Mouse (Mus musculus): ENCODE data around the gene Fam241a.
A peak's percentile ranks its signal among the peaks of the same experiment; 100 is the strongest.

Gene Fam241a

DNA sequence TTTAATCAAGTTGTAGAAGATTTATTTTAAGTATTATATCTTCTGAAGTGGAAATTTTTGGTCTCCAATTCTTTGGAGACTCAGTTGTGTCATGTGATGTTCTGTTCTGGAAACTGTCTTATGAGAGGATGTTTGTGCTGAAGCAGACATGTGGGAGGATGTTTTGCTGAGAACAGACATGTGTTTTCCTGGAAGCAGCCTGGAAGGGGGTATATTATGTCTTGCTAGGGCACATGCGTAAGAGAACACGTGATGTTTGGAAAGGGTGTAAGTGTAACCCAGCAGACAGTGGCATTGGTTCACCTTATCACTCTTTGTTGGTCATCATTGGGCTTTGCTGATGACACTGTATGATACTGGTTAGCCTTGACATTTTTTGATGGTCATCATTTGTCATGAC, 20.6 kb downstream of the Fam241a start:
- no peak for DNase-seq (ENCODE audit: low spot score in 2 of 2)

DNA sequence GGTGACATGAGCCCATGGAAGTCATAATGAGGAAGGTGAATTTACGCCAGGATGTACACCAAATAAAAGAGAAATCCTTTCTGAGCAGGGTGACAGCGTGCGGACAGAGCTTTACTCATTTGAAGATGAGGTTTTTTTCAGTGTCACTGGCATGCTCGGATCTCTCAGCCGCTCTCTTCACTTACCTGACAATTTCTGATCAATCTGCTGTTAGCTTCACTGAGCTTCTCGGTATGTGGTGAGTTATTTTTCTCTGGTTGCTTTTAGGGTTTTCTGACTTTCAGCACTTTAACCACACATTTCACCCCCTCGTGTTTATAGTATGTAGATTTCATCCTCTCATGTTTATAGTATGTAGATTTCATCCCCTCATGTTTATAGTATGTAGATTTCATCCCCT, 21.1 kb downstream of the Fam241a start:
- no peak for DNase-seq (ENCODE audit: low spot score in 2 of 2)

DNA sequence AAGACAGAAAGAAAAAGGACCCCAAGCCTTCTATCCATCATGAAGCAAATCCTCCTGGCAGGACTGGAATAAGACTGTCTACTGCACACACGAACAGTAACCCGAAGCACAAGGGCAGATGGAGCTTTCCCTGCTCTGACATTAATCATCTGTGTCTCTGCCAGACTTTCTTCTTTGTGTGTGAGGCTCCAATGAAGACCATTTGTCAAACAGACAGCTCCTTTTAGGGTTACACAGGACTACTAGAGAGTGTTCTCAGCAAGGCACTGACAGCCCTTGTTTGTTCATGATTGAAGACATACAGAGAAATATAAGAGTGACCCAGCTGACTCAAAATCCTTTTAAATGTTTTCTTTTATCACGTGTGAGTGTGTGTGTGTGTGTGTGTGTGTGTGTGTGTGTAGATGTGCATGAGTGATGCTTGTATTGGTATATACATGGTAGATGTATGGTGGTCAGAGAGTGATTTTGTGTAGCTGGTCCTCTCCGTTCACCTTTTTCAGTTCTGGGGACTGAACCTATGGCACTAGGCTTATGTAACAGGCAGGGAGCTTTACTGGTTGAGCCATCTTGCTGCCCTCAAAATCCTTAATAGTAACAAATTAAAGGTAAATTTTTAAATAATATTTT, 21.8 kb downstream of the Fam241a start:
- no peak for DNase-seq (ENCODE audit: low spot score in 2 of 2)

DNA sequence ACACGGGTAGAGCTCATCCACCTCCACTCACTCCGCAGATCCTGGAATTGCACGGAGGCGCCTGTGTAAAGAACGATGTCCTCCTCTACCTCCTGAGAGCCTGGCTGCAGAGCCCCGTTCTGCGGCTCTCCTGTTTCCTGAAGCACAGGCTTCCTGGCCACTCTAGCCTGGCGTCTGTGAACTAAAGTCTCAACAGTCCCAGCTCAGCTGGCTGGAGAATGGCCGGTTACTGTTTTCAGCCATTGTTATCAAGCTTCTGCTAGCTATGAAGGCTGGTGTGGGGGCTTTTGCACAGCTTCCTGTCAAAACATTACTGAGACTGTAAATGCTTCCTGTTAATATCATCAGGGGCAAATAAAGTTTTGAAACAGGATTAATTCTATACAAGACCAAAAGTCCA, 24.5 kb downstream of the Fam241a start:
- DNase-seq (ENCODE audit: low spot score in 2 of 2) = no peak

DNA sequence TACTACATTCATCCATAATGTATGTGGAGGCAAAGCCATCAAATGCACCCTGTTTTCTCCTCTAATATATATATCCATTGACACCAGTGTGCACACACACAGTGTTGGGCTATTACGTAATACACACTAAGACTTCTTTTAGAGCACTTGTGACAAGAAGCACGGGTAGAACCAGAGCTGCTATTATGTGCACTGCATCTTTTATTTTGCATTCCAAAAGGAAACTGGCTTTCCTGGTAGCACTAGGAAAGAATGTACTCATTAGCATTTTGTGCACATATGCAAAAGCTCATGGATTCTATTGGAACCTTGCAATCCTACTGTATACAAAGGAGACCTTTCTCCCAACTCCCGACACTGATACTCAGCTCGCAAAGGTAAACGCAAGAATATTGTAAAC, 27.2 kb downstream of the Fam241a start:
- DNase-seq (ENCODE audit: low spot score in 2 of 2) = no peak

DNA sequence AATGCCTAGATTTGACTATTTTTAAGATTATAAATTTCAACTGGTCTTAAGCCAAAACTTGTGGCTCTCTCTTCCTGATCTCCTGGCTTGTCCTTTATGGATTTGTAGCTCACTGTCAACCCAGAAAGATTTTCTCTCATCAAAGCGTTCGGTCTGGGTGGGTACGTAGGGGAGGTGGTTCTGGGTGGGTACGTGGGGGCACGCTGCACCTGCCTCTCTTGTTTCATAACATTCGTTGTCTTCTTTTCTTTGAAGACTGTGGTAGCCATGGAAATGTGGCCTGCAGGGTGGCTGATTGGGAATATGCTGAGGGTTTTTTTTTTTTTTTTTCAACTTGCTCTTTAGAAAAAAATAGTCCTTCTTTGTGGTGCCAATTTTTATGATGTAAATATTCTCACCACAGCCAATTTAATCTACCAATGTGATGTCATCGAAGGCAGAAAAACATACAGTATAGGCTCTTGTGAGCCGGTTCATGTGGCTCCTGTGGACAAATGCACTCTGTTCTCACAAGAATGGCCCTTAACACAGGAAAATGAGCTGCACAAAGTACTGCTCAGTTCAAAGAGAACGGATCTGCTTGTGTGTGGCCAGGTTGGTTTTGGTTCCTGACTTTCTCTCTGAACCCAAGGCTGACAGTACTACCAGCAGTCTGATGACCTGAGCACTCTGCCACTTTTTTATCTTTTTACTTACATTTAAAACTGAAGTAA, 27.9 kb downstream of the Fam241a start:
- no peak for DNase-seq (ENCODE audit: low spot score in 2 of 2)

DNA sequence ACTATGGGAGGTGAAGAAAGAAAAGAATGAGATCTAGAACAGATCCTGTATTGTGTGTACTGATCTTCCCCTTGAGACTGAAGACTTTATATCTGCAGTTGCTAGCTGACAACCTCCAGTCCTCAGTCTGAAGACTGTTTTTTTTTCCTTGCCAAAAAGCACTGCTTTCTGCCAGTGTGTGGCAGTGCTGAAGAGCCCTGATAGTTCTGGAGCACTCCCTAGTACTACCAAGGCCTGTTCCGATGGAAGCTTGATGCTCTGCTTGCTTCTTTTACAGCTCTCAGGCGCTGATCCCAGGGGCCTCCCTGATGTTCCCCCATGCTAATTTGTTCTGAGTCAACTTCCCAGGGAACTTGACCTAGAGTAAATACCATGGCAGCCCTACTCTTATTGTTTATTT, 31.9 kb downstream of the Fam241a start:
- no peak for DNase-seq (ENCODE audit: low spot score in 2 of 2)

DNA sequence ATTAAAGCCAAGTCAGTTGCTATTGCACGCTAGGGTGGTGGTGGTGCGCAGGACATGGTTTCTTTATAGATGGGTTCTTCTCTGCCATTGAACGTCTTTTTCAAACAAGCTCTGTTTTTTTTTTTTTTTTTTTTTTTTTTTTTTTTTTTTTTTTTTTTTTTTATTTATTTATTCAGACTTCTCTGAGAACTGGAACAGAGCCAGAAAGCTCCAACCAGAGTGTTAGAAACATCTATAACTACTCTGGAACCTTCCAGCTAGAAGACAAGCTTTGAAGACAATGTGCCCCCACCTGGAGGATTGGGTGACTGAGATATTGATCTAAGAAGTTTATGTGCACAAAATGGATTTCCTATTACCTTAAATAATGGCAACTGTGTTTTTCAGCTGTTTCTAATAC, 32.6 kb downstream of the Fam241a start:
- no peak for DNase-seq (ENCODE audit: low spot score in 2 of 2)

DNA sequence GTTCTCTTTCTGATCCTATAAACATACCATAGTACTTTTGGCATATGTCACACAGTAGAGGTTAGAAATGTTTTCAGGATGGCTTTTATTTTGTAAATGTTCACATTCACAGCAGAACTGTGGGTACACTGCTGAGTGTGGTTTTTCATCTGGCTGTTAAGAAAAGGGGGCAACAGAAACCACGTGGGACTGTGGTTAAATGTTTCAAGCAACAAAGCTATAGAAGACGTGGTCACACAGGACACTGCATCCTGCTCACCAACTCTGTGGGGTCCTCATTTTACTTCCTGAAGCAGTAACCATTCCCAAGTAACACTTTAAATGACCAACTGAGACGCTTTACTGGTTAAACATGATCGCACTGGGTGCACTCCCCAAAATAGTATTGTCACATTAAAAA, 33.6 kb downstream of the Fam241a start:
- no peak for DNase-seq (ENCODE audit: low spot score in 2 of 2)

DNA sequence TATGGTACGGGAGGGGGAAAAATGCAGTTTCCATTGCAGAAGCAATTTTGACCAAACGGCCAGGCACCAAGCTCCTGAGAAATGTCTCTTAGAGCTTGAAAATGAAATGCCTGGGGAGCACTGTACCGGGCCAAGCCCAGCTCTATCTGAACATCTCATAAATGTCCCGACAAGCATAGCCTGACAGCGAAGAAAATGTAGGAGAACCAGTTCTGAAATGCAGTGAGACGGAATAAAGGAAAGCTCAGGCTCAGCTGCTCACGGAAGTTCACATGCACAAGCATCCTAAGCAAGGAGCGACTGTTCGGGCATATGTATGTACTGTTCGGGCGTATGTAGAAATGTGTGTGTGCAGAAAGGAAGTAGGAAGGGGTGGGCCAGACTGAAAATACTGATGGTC, 34.8 kb downstream of the Fam241a start:
- peak in 1 of 2 experiments; percentile 36 for DNase-seq (ENCODE audit: low spot score in 2 of 2)

DNA sequence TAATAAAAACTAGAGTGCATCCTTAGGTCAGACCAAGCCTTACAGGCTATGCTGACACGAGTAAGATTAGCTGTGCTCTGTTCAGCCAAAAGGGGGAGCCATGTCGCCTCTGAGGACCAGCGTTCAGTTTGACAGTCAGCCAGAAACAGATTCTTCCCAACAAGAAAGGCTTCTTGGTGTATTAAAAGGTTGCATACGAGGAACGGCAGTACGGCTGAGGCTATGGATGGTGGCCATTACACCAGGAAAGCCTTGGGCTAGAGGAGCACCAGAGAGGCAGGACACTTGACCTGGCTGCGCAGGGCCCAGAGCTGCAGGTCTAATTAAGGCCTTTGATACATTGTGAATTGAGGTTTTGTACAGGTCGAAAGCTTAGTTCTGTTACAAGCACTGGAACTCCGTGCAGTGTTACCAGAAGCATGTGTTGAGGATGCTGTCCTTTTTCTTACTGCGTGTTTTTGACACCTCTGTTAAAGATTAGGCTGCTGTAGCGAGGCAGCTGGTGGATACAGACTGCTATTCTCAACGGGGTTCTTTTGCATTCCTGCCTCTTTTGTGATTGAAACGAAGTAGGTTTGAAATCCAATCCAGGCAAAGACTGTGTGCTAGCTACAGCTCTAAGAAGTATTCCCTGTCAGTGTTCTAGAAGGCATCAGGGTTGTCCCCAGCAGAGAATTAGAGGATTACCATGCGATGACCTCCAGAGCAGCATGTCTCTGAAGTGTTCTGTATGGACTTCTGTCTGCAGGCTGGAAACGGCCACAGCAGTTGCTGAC, 42.5 kb downstream of the Fam241a start:
- DNase-seq (ENCODE audit: low spot score in 2 of 2) = peak; percentile 38 to 57

DNA sequence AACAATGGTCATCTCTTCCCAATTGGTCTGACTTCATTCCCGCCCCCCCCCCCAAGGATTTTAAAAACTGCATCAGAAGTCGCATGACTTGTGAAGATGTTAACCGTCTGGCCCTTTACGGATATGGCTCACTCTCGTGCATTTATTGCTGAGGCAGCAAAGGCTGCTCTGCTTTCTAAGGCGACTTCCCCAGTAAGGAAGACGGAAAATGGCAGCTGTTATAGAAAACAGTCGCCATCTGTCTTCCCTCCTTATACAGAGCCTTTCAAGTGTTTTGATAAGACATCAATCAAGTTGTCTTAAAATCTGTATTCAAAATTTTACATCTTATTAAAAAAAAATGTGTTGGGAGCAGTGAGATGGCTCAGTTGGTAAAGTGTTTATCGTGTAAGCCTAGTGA, 43.4 kb downstream of the Fam241a start:
- DNase-seq (ENCODE audit: low spot score in 2 of 2) = no peak

DNA sequence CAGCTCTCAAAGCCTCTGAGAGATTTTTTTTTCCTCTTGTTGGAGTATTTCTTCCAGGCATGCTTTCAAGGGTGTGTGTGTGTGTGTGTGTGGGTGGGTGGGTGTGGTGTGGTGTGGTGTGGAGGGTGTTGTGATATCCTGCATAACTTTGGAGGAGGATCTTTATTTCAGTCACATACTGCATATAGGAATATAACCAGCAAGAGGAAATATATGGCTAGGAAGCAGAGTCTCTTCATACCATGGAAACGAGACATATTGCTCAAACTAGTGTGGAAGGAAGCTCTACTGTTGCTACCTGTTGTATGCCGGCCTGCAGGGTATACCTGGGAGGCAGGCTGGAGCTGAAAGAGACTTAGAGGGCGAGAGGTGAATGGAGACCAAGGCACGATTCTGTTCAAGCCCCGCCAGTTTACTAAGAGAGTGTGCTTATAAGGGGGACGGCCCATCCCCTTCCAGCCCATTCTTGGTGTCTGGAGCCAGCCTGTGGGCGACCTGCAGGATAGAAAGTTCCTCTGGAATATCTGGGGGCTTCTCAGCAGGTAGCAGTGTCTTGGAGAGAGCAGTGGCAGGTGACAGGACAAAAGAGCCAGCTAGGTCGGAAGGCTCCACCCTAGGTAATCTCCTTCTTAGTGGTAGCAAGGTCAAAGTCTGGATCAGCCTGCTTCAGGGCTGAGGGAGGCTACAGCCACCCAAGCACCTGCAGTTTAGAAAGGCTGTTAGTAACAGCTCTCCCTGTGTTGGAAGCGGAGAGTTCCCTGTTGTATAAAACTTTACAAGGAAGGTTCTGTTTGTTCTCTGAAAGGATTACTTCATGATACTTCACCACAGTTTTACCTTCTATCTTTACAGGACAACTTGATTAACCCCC, 45.1 kb downstream of the Fam241a start:
- DNase-seq (ENCODE audit: low spot score in 2 of 2) = no peak

DNA sequence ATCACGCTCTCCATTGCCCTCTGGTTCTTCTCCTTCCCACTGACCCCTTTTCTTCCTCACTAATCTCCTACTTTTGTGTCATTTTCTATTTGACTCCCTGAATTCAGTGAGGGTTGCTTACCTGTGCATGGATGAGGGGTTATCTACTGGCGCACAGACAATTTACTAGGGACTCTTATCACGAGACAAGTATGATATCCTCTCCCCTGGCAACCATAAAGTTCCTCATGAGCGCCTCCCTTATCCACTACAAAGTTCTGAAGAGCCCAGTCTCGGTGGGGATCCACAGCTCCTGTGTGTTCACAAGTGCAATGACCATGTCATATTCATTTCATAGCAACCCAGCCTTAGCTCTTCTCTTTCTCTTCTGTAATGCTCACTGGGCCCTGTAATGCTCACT, 46.2 kb downstream of the Fam241a start:
- DNase-seq (ENCODE audit: low spot score in 2 of 2) = no peak

DNA sequence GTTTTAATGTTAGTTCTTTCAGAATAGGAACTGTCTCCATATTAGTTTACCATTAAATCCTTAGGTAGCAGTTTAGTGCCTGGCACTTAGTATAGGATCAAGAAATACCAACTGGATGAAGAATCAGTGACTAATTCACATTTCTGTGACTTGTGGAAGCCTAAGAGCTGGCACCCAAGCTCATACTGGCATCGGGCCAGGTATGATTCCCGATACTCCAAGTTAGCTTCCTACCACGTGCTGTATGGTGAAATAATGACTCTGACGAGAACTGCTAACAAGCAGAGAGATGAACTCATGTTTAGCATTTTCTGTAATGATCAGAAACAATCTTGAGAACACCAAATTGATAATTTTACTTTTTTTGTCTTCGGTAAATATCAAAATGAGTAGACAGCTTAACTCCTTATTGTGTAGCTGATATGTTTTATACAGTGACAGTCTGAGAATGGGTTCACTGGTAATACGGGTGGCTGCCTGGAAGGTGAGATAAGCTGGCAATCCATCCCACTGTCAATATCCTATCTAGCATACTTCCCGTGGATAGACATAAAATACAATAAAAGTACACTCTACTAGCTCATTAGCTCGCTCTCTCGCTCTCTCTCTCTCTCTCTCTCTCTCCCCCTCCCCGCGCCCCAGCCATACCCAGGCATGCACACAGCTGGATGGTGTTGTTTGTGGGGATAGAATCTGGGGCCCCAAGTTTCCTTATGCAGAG, 47.9 kb downstream of the Fam241a start:
- no peak for DNase-seq (ENCODE audit: low spot score in 2 of 2)

DNA sequence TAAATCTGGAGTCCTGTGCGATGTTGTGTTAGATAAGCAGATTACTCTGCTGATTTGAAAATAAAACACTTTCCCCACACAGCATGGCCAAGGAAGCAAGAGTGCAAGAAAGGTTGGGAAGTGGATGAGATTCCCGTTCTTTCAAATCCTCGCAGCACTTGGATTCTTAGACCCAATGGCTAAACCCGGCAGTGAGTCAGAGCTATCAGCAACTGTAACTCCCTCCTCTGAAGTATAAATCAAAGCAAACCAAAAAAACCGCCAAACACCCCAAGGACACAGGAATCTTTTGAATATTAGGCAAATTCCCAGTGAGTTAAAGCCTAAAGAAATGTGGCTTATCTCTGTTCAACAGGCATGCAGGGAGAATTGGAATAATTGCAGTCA, 52.2 kb downstream of the Fam241a start:
- no peak for DNase-seq (ENCODE audit: low spot score in 2 of 2)

DNA sequence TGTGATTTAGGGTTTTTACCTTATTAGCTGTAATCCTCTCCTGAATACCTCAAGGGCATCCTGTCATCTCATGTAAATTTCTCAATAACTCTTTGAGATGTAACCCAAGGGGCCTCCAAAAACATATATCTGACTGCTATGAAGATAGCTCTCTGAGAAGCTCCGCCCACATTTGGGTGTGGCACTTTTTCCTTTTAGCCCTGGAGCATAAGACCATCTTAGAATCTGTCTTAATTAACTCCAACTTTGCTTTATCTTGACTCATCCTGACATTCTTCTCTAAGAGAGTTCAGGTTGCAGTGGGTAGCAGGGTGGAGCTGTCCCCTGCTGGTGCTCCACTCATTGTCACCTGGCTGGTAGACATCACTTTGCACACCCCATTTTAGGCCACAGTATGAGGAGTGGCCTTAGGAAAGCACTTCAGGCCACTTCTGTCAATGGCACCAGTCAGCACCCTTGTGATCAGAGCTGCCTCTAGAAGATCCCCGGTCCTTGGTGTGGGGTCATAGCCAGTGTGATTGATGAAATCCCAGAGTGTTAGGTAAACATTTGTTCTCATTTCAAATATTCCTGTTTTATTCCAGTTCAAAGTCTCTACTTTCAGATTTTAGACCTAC, 52.7 kb downstream of the Fam241a start:
- no peak for DNase-seq (ENCODE audit: low spot score in 2 of 2)

DNA sequence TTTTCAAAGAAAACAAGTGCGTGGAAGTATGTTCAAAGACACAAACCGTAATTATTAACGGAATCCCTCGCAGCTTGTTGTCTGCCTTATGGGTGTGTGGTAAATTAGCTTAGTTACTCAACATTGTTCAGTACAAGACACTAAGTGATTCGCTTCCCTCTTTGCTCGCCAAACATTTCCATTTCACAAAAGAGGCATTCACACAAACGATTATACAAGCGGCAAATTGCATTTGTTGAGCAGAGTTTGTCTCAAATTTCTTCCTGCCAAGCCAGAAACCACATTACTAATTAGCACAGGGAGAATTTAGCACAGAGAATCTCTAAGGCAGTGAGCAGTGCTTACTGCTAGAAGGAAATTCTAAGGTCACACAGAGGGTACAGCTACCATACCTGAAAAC, 54.2 kb downstream of the Fam241a start:
- no peak for DNase-seq (ENCODE audit: low spot score in 2 of 2)

DNA sequence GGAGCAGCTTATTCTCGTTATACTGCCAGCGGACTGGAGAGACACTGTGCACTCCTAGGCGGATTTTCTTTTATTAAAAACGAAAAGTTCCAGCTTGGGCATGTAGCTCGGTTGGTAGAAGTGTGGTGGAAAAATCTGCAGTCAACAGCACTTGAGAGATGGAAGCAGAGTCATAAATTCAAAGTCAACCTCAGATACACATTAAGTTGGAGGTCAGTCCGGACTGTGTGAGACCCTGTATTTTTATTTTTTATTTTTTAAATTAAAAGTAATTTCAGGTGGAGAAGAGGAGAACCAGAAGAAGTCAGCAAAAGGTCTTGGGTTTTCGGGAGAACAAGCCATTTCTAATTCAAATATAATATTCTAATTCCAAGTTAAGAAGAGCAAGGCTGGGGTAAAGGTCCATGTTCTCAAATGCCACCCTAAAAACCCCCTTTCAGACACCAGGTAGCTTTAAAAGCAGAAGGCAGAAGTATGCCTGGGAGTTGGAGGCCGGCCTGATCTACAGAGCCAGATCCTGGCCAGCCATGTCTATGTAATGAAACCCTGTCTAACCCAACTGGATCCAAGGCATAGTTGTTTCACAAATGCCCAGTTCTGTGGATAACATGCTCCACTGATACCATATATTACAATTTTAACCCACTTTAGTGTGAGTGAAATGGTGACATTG, 58.0 kb downstream of the Fam241a start:
- DNase-seq (ENCODE audit: low spot score in 2 of 2) = no peak

DNA sequence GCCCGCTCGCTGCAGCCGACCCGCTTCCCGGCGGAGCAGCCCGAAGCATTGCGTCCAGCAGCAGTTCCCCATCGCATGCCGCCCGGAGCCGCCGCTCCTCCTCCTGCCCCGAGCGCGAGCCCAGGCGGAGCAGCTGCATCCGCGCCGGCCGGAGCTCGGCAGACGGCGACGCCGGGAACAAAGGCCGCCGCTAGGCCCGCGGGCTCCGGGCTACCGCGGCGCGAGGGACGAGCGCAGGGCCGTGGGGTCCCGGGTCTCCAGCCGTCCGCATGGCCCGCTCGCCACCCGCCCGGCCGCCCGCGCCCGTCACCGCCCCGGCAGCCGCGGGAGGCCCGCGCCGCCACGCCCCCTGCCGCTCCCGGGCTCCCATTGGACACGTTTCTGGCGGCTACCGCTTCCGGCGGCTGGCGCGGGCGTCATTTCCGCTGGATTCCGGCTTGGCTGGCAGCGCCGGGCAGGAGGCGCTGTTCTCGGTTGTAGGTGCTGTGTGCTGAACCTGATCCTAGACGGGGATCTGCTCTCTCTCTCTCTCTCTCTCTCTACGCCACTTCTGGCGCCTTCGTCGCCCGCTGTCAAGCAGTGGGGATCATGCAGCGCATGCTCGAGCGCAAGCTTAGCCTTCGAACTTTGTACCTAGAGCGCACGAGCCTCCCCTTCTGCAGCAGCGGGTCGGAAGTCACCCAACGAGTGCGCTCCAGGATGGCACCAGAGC, 58.8 kb downstream of the Fam241a start, which contains the start of gene Ap1ar:
Gene Ap1ar, minus strand, starts transcription at position 370 of the 712 bp plus-strand sequence.
- peak; percentile 87 to 94 for DNase-seq (ENCODE audit: low spot score in 2 of 2)
